Mouse (Mus musculus): ENCODE measurements at regions not wholly inside any gene's neighbourhood (a gene's known extent, or its start where the extent isn't known, plus 50 kb on each side); places are given as distances from the start of the nearest gene placed in this dataset.

- DNase-seq (ENCODE audit: low spot score), result no peak
Measured at GRCm38 (mm10) chr11:43370025-43370424, 56.0 kb downstream of the Pttg1 start.

GRCm38 (mm10) chr11:43368346-43368745 is 57.7 kb downstream of the Pttg1 start:
- no peak for DNase-seq (ENCODE audit: low spot score)

- DNase-seq (ENCODE audit: low spot score), result no peak
Measured at GRCm38 (mm10) chr11:43361858-43362257, 64.2 kb downstream of the Pttg1 start.

GRCm38 (mm10) chr11:43358390-43359291 is 67.4 kb downstream of the Pttg1 start:
- no peak for DNase-seq (ENCODE audit: low spot score)

- no peak for DNase-seq (ENCODE audit: low spot score)
Measured at GRCm38 (mm10) chr11:43353602-43354001, 72.4 kb downstream of the Pttg1 start.

- no peak for DNase-seq (ENCODE audit: low spot score)
Measured at GRCm38 (mm10) chr11:43353030-43353429, 73.0 kb downstream of the Pttg1 start.

GRCm38 (mm10) chr11:43351818-43352217 is 74.2 kb downstream of the Pttg1 start:
- no peak for DNase-seq (ENCODE audit: low spot score)

- no peak for DNase-seq (ENCODE audit: low spot score)
Measured at GRCm38 (mm10) chr11:43351348-43351747, 74.7 kb downstream of the Pttg1 start.

- no peak for DNase-seq (ENCODE audit: low spot score)
Measured at GRCm38 (mm10) chr11:43350242-43350641, 75.8 kb downstream of the Pttg1 start.

GRCm38 (mm10) chr11:43349564-43349963 is 76.5 kb downstream of the Pttg1 start:
- no peak for DNase-seq (ENCODE audit: low spot score)

GRCm38 (mm10) chr11:43348571-43348970 is 77.5 kb downstream of the Pttg1 start:
- DNase-seq (ENCODE audit: low spot score), result peak; percentile 38

GRCm38 (mm10) chr11:43346489-43346888 is 79.6 kb downstream of the Pttg1 start:
- DNase-seq (ENCODE audit: low spot score), result no peak

- no peak for DNase-seq (ENCODE audit: low spot score)
Measured at GRCm38 (mm10) chr11:43344767-43345561, 81.1 kb downstream of the Pttg1 start.

- DNase-seq (ENCODE audit: low spot score), result no peak
Measured at GRCm38 (mm10) chr11:43343574-43343973, 82.5 kb downstream of the Pttg1 start.

- DNase-seq (ENCODE audit: low spot score), result no peak
Measured at GRCm38 (mm10) chr11:43338377-43338993, 87.6 kb downstream of the Pttg1 start.

GRCm38 (mm10) chr11:43335668-43336265 is 90.3 kb downstream of the Pttg1 start:
- no peak for DNase-seq (ENCODE audit: low spot score)

- no peak for DNase-seq (ENCODE audit: low spot score)
Measured at GRCm38 (mm10) chr11:43333547-43333946, 92.5 kb downstream of the Pttg1 start.

- DNase-seq (ENCODE audit: low spot score), result no peak
Measured at GRCm38 (mm10) chr11:43313996-43314395, 112.1 kb downstream of the Pttg1 start.

Data from yolk sac, embryonic 10.5 days (tissue).